Mouse (Mus musculus) thymus, adult 2 months (tissue): Measurements from ENCODE around the gene Dlst.

ENCODE experiments used
- CTCF ChIP-seq: fragments of 200-500 bp; IDR thresholded peaks from 2 replicates; pipeline ENCODE4 v1.5.1; 2012; ENCODE audit warnings: mild to moderate bottlenecking, control low read depth, low read length, moderate library complexity, borderline replicate concordance; ENCODE audit not compliant: control insufficient read depth, poor library complexity, insufficient read depth; ENCODE audit errors: extremely low read depth
- POLR2A ChIP-seq: fragments of 200-500 bp; IDR thresholded peaks from 2 replicates; pipeline ENCODE4 v1.6.1; 2012; ENCODE audit warnings: mild to moderate bottlenecking, low read length, control low read depth, moderate library complexity; ENCODE audit not compliant: control insufficient read depth, poor library complexity, insufficient read depth; ENCODE audit errors: extremely low read depth

- TF ChIP-seq CTCF = no peak
- TF ChIP-seq POLR2A = no peak
Observed at GRCm38 (mm10) chr12:85094706-85095105, 15.9 kb upstream of the Dlst start.
